Mouse (Mus musculus) CH12F3 (cell line): ENCODE results near the gene Gba.
"Not testable (repeated sequence)": the region's sequence is repeated elsewhere in the genome, so short reads cannot be mapped to it uniquely, and the experiment has no call there.

Experiments used
- in situ Hi-C: fragments of 300-500 bp; cut with MboI; formaldehyde crosslinking; loops from 2 replicates; pipeline ENCODE4 v1.14.3; 2020; ENCODE audit warnings: low sequenced_read_pairs

Gene Gba

GRCm38 (mm10) chr3:89214681-89215411 is 12.1 kb downstream of the Gba start, which contains the start of gene Thbs3:
Thbs3 (plus strand) TSS chr3:89215180.
- in situ Hi-C loops, result no loop called here

GRCm38 (mm10) chr3:89215853-89216252 is 13.1 kb downstream of the Gba start:
- in situ Hi-C loops, result no loop called here

GRCm38 (mm10) chr3:89216407-89216806 is 13.7 kb downstream of the Gba start:
- in situ Hi-C loops, result not testable (repeated sequence)

- in situ Hi-C loops, result no loop called here
These were observed 15.5 kb downstream of the Gba start for GRCm38 (mm10) chr3:89218271-89218670.

- in situ Hi-C loops, result no loop called here
These were observed 16.8 kb downstream of the Gba start for GRCm38 (mm10) chr3:89219546-89219945.

GRCm38 (mm10) chr3:89221167-89221566 is 18.4 kb downstream of the Gba start:
- in situ Hi-C loops, result no loop called here

- in situ Hi-C loops, result no loop called here
These were observed 22.1 kb downstream of the Gba start for GRCm38 (mm10) chr3:89224796-89225195.

GRCm38 (mm10) chr3:89225321-89225815 is 22.6 kb downstream of the Gba start:
- in situ Hi-C loops, result no loop called here

GRCm38 (mm10) chr3:89225918-89226317 is 23.2 kb downstream of the Gba start:
- in situ Hi-C loops, result no loop called here

GRCm38 (mm10) chr3:89226361-89226760 is 23.6 kb downstream of the Gba start:
- in situ Hi-C loops, result no loop called here

GRCm38 (mm10) chr3:89226900-89227299 is 24.2 kb downstream of the Gba start, which contains the start of gene Mtx1:
Mtx1 (minus strand) TSS chr3:89227088.
- in situ Hi-C loops, result no loop called here

- in situ Hi-C loops, result no loop called here
These were observed 24.8 kb downstream of the Gba start for GRCm38 (mm10) chr3:89227307-89228179.

GRCm38 (mm10) chr3:89228180-89228549 is 25.4 kb downstream of the Gba start:
- in situ Hi-C loops, result no loop called here

GRCm38 (mm10) chr3:89228836-89229235 is 26.1 kb downstream of the Gba start, which contains the start of gene Muc1:
Muc1 (plus strand) TSS chr3:89229057.
- in situ Hi-C loops, result no loop called here

- in situ Hi-C loops, result no loop called here
These were observed 26.5 kb downstream of the Gba start for GRCm38 (mm10) chr3:89229276-89229675.

GRCm38 (mm10) chr3:89230561-89230960 is 27.8 kb downstream of the Gba start:
- in situ Hi-C loops, result no loop called here

- in situ Hi-C loops, result no loop called here
These were observed 28.6 kb downstream of the Gba start for GRCm38 (mm10) chr3:89231345-89231744.

- in situ Hi-C loops, result no loop called here
These were observed 29.1 kb downstream of the Gba start for GRCm38 (mm10) chr3:89231772-89232275.

GRCm38 (mm10) chr3:89232614-89233013 is 29.9 kb downstream of the Gba start:
- in situ Hi-C loops, result no loop called here

- in situ Hi-C loops, result no loop called here
These were observed 30.9 kb downstream of the Gba start for GRCm38 (mm10) chr3:89233562-89234110.

- in situ Hi-C loops, result no loop called here
These were observed 33.8 kb downstream of the Gba start for GRCm38 (mm10) chr3:89236516-89236915.
